Mouse (Mus musculus) embryonic facial prominence, embryonic 12.5 days (tissue): ENCODE data around the gene Kazald1. TPM values are rescaled to one million over a fixed set of nuclear protein-coding genes. Genes with fewer than 3 reads are reported as not detected.

Experiments
- ATAC-seq: fragments of 200-750 bp; cut with Nextera tagmentation; 2 replicates; pipeline ENCODE4 v1.8.0; 2017; ENCODE audit not compliant: insufficient number of reproducible peaks, insufficient read depth, low FRiP score, low TSS enrichment
- H3K27ac ChIP-seq: fragments of 300-500 bp; sonication (generic); 2 replicates; pipeline ENCODE4 v1.5.1; 2016; ENCODE audit warnings: mild to moderate bottlenecking
- H3K27me3 ChIP-seq: fragments of 300-500 bp; sonication (generic); 2 replicates; pipeline ENCODE4 v1.6.1; 2016; ENCODE audit warnings: mild to moderate bottlenecking, moderate library complexity
- H3K36me3 ChIP-seq: fragments of 300-500 bp; sonication (generic); 2 replicates; pipeline ENCODE4 v1.6.1; 2016; ENCODE audit warnings: mild to moderate bottlenecking
- H3K4me1 ChIP-seq: fragments of 300-500 bp; sonication (generic); 2 replicates; pipeline ENCODE4 v1.6.1; 2016
- H3K4me2 ChIP-seq: fragments of 300-500 bp; sonication (generic); replicated peaks from 2 replicates; pipeline ENCODE4 v1.6.1; 2016; ENCODE audit warnings: mild to moderate bottlenecking, moderate library complexity
- H3K4me3 ChIP-seq: fragments of 300-500 bp; sonication (generic); 2 replicates; pipeline ENCODE4 v1.5.1; 2016; ENCODE audit warnings: mild to moderate bottlenecking
- H3K9ac ChIP-seq: fragments of 300-500 bp; sonication (generic); 2 replicates; pipeline ENCODE4 v1.6.1; 2016; ENCODE audit warnings: mild to moderate bottlenecking, moderate library complexity
- H3K9me3 ChIP-seq: fragments of 300-500 bp; sonication (generic); 2 replicates; pipeline ENCODE4 v1.6.1; 2016; ENCODE audit warnings: mild to moderate bottlenecking, moderate library complexity
- whole genome bisulfite sequencing: fragments of 180-500 bp; shearing (Covaris S2); methylation state at CpG from one replicate; pipeline ENCODE4 v1.1.7; 2016; 5-methylcytosine and 5-hydroxymethylcytosine counted together
- polyA plus RNA-seq: library from polyadenylated mRNA; unstranded; fragments of >200 nt; fragmentation: Nextera tagmentation; extraction: Ambion mirVana; gene quantifications from 2 replicates; pipeline ENCODE4 v1.2.1, GENCODE M21; 2016

Gene Kazald1
- 7.0 and 8.4 TPM in 2 replicates for polyA plus RNA-seq

- Histone ChIP-seq H3K27me3 (peaks cover 46% of the 10 kb centered on the region), H3K36me3 (no peaks in the 10 kb centered on the region), H3K4me1 (peaks cover 43% of the 10 kb centered on the region), H3K27ac (peak within 1 kb of the TSS; percentile 89), H3K4me3 (peak within 1 kb of the TSS; percentile 59), H3K9me3 (no peaks in the 10 kb centered on the region), H3K9ac (peak within 1 kb of the TSS; percentile 64), H3K4me2 (peak within 1 kb of the TSS; percentile 93)
- ATAC-seq: peak; percentile 43; the same call in 1 of the 2 replicates
- WGBS: under 1% methylated on average over 45 of the region's 45 CpGs
These were observed at the start of gene Kazald1 for GRCm38 (mm10) chr19:45074580-45075322. Gene Kazald1, plus strand, starts transcription at chr19:45075241.

DNA sequence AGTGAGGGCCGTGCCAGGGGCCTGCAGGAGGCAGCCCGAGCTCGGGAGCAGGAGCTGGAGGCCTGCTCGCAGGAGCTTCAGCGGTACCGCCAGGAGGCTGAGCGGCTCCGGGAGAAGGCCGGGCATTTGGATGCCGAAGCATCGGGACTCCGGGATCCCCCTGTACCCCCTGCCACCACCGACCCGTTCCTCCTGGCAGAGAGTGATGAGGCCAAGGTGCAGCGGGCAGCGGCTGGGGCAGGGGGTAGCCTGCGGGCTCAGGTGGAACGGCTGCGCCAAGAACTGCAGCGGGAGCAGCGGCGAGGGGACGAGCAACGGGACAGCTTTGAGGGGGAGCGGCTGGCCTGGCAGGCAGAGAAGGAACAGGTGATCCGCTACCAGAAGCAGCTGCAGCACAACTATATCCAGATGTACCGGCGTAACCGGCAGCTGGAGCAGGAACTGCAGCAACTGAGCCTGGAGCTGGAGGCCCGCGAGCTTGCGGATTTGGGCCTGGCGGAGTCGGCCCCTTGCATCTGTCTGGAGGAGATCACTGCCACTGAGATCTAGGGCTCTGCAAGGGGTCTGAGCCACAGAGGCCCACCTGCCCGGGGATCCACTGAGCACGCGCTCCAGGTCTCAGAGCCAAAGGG lies 49.0 kb upstream of the Kazald1 start:
- WGBS: 80% methylated on average over 37 of the region's 37 CpGs

GRCm38 (mm10) chr19:45026958-45027670 lies 47.9 kb upstream of the Kazald1 start:
- no peak for ATAC-seq
- 76% methylated on average over 6 of the region's 6 CpGs for WGBS

More for the DNA sequence above, 49.0 kb upstream of the Kazald1 start:
- no peak overlapping the region for H3K27ac ChIP-seq
- H3K4me1 ChIP-seq: peaks cover 11% of the 10 kb centered on the region
- no peak overlapping the region for H3K4me3 ChIP-seq
- no peak for ATAC-seq
- H3K4me2 ChIP-seq: no peak overlapping the region
- no peak overlapping the region for H3K9ac ChIP-seq
- no peaks in the 10 kb centered on the region for H3K9me3 ChIP-seq
- H3K27me3 ChIP-seq: no peaks in the 10 kb centered on the region
- peaks cover 76% of the 10 kb centered on the region for H3K36me3 ChIP-seq

DNA sequence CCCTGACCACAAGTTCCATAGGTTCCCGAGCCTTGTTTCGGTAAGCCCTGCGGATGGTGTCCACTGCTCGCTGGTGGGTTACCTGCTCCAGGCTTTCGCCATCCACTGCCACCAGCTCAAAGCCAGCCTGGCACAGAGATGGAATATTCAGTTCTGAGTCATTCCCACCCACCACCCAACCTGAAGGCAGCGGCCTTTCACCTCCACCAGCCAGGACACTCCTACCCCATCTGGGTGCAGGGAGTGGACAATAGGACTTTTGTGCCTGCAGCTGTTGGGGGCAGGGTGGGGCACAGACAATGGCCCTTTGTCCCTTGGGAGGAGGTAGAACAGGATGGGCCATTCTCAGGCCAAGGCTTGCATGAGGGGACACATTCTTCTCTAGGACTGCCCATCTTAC lies 47.2 kb upstream of the Kazald1 start:
- Histone ChIP-seq H3K9me3 (no peaks in the 10 kb centered on the region), H3K4me3 (no peak overlapping the region), H3K27ac (no peak overlapping the region), H3K4me2 (no peak overlapping the region), H3K27me3 (no peaks in the 10 kb centered on the region), H3K9ac (no peak overlapping the region), H3K4me1 (peaks cover 10% of the 10 kb centered on the region; the same call in 1 of the 2 replicates), H3K36me3 (peaks cover 60% of the 10 kb centered on the region)
- no peak for ATAC-seq
- WGBS: 65% methylated on average over 6 of the region's 6 CpGs

More at GRCm38 (mm10) chr19:45026958-45027670, 47.9 kb upstream of the Kazald1 start:
- Histone ChIP-seq H3K27ac (no peak overlapping the region), H3K4me2 (no peak overlapping the region), H3K4me1 (peaks cover 10% of the 10 kb centered on the region; the same call in 1 of the 2 replicates), H3K36me3 (peaks cover 65% of the 10 kb centered on the region), H3K9me3 (no peaks in the 10 kb centered on the region), H3K27me3 (no peaks in the 10 kb centered on the region), H3K4me3 (no peak overlapping the region), H3K9ac (no peak overlapping the region)

- Histone ChIP-seq H3K9ac (no peak overlapping the region), H3K4me3 (no peak overlapping the region), H3K4me1 (peaks cover 10% of the 10 kb centered on the region; the same call in 1 of the 2 replicates), H3K4me2 (no peak overlapping the region), H3K36me3 (peaks cover 54% of the 10 kb centered on the region), H3K9me3 (no peaks in the 10 kb centered on the region), H3K27me3 (no peaks in the 10 kb centered on the region), H3K27ac (no peak overlapping the region)
- 56% methylated on average over 19 of the region's 19 CpGs for WGBS
- no peak for ATAC-seq
These were observed 46.3 kb upstream of the Kazald1 start for GRCm38 (mm10) chr19:45028746-45029145.

GRCm38 (mm10) chr19:45029571-45029970 lies 45.5 kb upstream of the Kazald1 start:
- no peak for ATAC-seq
- Histone ChIP-seq H3K4me1 (peaks cover 10% of the 10 kb centered on the region; the same call in 1 of the 2 replicates), H3K36me3 (peaks cover 47% of the 10 kb centered on the region), H3K4me2 (no peak overlapping the region), H3K27me3 (no peaks in the 10 kb centered on the region), H3K27ac (no peak overlapping the region), H3K4me3 (no peak overlapping the region), H3K9ac (no peak overlapping the region), H3K9me3 (no peaks in the 10 kb centered on the region)
- 59% methylated on average over 8 of the region's 9 CpGs for WGBS

DNA sequence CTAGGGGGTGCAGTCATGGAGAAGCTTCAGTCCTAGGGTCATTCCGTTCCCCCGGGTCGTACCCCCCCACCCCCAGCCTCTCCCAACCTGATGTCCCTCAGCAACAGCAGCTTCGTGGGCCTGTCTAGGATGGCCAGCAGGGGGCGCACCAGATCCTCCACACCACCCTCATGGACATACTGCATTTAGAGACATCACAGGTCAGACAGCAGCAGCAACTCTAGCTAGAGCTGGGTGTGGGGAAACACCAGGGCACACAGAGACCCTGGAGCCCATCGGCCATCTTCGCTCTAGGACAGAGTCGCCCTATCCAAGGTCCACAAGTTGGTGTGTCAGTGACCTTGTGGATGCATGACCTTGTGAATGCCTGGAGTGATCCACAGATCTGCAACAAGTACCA lies 44.9 kb upstream of the Kazald1 start:
- Histone ChIP-seq H3K27me3 (no peaks in the 10 kb centered on the region), H3K36me3 (peaks cover 42% of the 10 kb centered on the region), H3K4me3 (no peak overlapping the region), H3K9ac (no peak overlapping the region), H3K9me3 (no peaks in the 10 kb centered on the region), H3K4me2 (no peak overlapping the region), H3K4me1 (peaks cover 10% of the 10 kb centered on the region; the same call in 1 of the 2 replicates), H3K27ac (no peak overlapping the region)
- ATAC-seq: no peak
- 40% methylated on average over 6 of the region's 8 CpGs for WGBS

DNA sequence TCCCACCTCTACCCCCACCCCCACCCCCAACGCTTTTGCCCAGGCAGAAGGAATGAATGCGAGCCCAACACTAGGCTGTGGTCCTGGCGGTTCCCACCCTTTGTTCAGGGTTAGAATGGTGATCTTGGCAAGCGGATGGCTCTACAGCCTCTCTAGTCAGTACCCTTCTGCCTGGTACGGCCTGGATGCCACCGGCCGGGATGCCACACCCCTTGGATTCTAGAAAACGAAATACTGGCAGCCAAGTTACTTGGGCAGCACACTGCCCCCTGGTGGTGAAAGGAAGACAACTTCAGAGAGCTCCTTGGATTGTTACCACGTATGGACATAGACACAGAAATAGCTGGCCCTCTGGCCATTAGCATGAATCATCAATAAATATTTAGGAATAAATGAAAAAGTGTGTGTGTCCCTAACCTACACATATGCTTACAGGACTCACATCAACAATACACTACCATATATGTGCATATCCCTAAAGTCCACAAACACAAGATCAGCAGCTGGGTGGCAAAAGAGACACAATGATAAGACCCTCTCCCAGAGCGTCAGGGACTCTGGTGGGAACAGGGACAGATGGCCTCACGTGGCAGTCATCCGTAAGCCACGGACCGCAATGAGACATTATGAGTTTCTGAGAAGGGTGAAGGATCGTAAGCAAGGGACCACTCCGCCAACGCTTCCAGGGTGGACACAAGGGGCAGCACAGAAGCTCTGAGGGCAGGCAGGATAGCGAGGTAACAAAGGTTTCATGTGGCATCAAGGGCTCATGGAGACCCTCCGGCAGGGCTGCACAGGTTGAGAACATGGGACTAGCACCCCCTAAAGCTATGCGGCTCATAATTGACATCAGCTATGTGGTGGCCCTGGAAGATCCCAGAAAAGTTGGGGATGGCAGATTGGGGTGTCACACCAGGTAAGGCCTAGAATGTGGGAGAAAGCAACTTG lies 44.0 kb upstream of the Kazald1 start:
- no peaks in the 10 kb centered on the region for H3K9me3 ChIP-seq
- no peak overlapping the region for H3K4me3 ChIP-seq
- peaks cover 10% of the 10 kb centered on the region; the same call in 1 of the 2 replicates for H3K4me1 ChIP-seq
- 0 out of 2 replicates have a peak, but pooled peaks have one; percentile 50 for ATAC-seq
- H3K36me3 ChIP-seq: peaks cover 33% of the 10 kb centered on the region
- H3K27me3 ChIP-seq: no peaks in the 10 kb centered on the region
- H3K4me2 ChIP-seq: peak overlapping the region; percentile 37; the same call in 1 of the 2 replicates
- no peak overlapping the region for H3K27ac ChIP-seq
- 44% methylated on average over 20 of the region's 20 CpGs for WGBS
- H3K9ac ChIP-seq: 0 out of 2 replicates have a peak overlapping the region, but pooled peaks have one; percentile 30

- no peak overlapping the region for H3K4me3 ChIP-seq
- peaks cover 10% of the 10 kb centered on the region; the same call in 1 of the 2 replicates for H3K4me1 ChIP-seq
- 18% methylated on average over 4 of the region's 4 CpGs for WGBS
- H3K9me3 ChIP-seq: no peaks in the 10 kb centered on the region
- H3K36me3 ChIP-seq: peaks cover 26% of the 10 kb centered on the region
- H3K9ac ChIP-seq: no peak overlapping the region
- 0 out of 2 replicates have a peak, but pooled peaks cover 2% of the 10 kb centered on the region for H3K27me3 ChIP-seq
- no peak for ATAC-seq
- no peak overlapping the region for H3K4me2 ChIP-seq
- H3K27ac ChIP-seq: no peak overlapping the region
These were observed 43.3 kb upstream of the Kazald1 start for GRCm38 (mm10) chr19:45031780-45032179.

GRCm38 (mm10) chr19:45032570-45033332 lies 42.3 kb upstream of the Kazald1 start:
- H3K9ac ChIP-seq: no peak overlapping the region; the same call in 1 of the 2 replicates
- no peak overlapping the region for H3K27ac ChIP-seq
- H3K4me1 ChIP-seq: peaks cover 10% of the 10 kb centered on the region; the same call in 1 of the 2 replicates
- peaks cover 17% of the 10 kb centered on the region for H3K36me3 ChIP-seq
- ATAC-seq: no peak
- no peak overlapping the region for H3K4me3 ChIP-seq
- WGBS: 52% methylated on average over 17 of the region's 17 CpGs
- no peak overlapping the region for H3K4me2 ChIP-seq
- H3K27me3 ChIP-seq: 0 out of 2 replicates have a peak, but pooled peaks cover 3% of the 10 kb centered on the region
- H3K9me3 ChIP-seq: no peaks in the 10 kb centered on the region
